Mouse (Mus musculus) heart, embryonic 10.5 days (tissue): Measurements from ENCODE around the gene Defb19. TPM values are rescaled to one million over a fixed set of nuclear protein-coding genes. Genes with fewer than 3 reads are reported as not detected.

Experiments
- DNase-seq: peaks from one replicate; pipeline ENCODE4 v3.0.0-alpha.2; 2017; ENCODE audit warnings: low spot score
- H3K27ac ChIP-seq: fragments of 300-500 bp; sonication (generic); 2 replicates; pipeline ENCODE4 v1.5.1; 2016; ENCODE audit warnings: mild to moderate bottlenecking
- H3K27me3 ChIP-seq: fragments of 300-500 bp; sonication (generic); 2 replicates; pipeline ENCODE4 v1.6.1; 2016; ENCODE audit warnings: mild to moderate bottlenecking; ENCODE audit not compliant: poor library complexity, insufficient read depth, severe bottlenecking
- H3K36me3 ChIP-seq: fragments of 300-500 bp; sonication (generic); 2 replicates; pipeline ENCODE4 v1.6.1; 2016; ENCODE audit warnings: mild to moderate bottlenecking, moderate library complexity
- H3K4me1 ChIP-seq: fragments of 300-500 bp; sonication (generic); 2 replicates; pipeline ENCODE4 v1.6.1; 2016; ENCODE audit warnings: mild to moderate bottlenecking
- H3K4me3 ChIP-seq: fragments of 300-500 bp; sonication (generic); 2 replicates; pipeline ENCODE4 v1.5.1; 2016; ENCODE audit warnings: mild to moderate bottlenecking, moderate library complexity
- H3K9me3 ChIP-seq: fragments of 300-500 bp; sonication (generic); 2 replicates; pipeline ENCODE4 v1.6.1; 2016; ENCODE audit warnings: mild to moderate bottlenecking, moderate library complexity
- WGBS: fragments of 180-500 bp; shearing (Covaris S2); methylation state at CpG from one replicate; pipeline ENCODE4 v1.1.7; 2016; 5-methylcytosine and 5-hydroxymethylcytosine counted together
- polyA plus RNA-seq: library from polyadenylated mRNA; unstranded; fragments of >200 nt; fragmentation: Nextera tagmentation; extraction: Ambion mirVana; gene quantifications from 2 replicates; pipeline ENCODE4 v1.2.1, GENCODE M21; 2016

Gene Defb19
- polyA plus RNA-seq, 1 experiment from 2014 or later: 0.40 TPM

- 82% methylated on average over 6 of the region's 6 CpGs for WGBS
- no peak for DNase-seq
- no peak overlapping the region for H3K4me3 ChIP-seq
Measured at GRCm38 (mm10) chr2:152570313-152570712, 9.8 kb downstream of the Defb19 start.

GRCm38 (mm10) chr2:152569881-152570280 lies 10.2 kb downstream of the Defb19 start:
- no peaks in the 10 kb centered on the region for H3K9me3 ChIP-seq
- peaks cover 5% of the 10 kb centered on the region; the same call in 1 of the 2 replicates for H3K27me3 ChIP-seq
- H3K36me3 ChIP-seq: no peaks in the 10 kb centered on the region
- no peak overlapping the region for H3K4me3 ChIP-seq
- H3K4me1 ChIP-seq: no peaks in the 10 kb centered on the region
- no peak for DNase-seq
- no peak overlapping the region for H3K27ac ChIP-seq
- WGBS: 69% methylated on average over 4 of the region's 4 CpGs

More at GRCm38 (mm10) chr2:152570313-152570712, 9.8 kb downstream of the Defb19 start:
- H3K4me1 ChIP-seq: no peaks in the 10 kb centered on the region
- no peaks in the 10 kb centered on the region for H3K9me3 ChIP-seq
- H3K36me3 ChIP-seq: no peaks in the 10 kb centered on the region
- no peak overlapping the region for H3K27ac ChIP-seq
- H3K27me3 ChIP-seq: peaks cover 5% of the 10 kb centered on the region; the same call in 1 of the 2 replicates

GRCm38 (mm10) chr2:152569038-152569437 lies 11.1 kb downstream of the Defb19 start, which contains the start of gene Gm17416:
Gene Gm17416 (plus strand): TSS chr2:152569338.
- Histone ChIP-seq H3K27me3 (peaks cover 5% of the 10 kb centered on the region; the same call in 1 of the 2 replicates), H3K9me3 (no peaks in the 10 kb centered on the region), H3K36me3 (no peaks in the 10 kb centered on the region), H3K27ac (no peak within 1 kb of the TSS), H3K4me3 (no peak within 1 kb of the TSS), H3K4me1 (no peaks in the 10 kb centered on the region)
- no peak for DNase-seq
- WGBS: 86% methylated on average over 5 of the region's 5 CpGs

- no peaks in the 10 kb centered on the region for H3K4me1 ChIP-seq
- H3K27me3 ChIP-seq: no peaks in the 10 kb centered on the region
- H3K9me3 ChIP-seq: no peaks in the 10 kb centered on the region
- H3K4me3 ChIP-seq: no peak overlapping the region
- no peaks in the 10 kb centered on the region for H3K36me3 ChIP-seq
- H3K27ac ChIP-seq: no peak overlapping the region
- no peak for DNase-seq
- WGBS: 85% methylated on average over 7 of the region's 7 CpGs
Measured at GRCm38 (mm10) chr2:152556655-152557054, 23.5 kb downstream of the Defb19 start.

GRCm38 (mm10) chr2:152553774-152554423 lies 26.2 kb downstream of the Defb19 start:
- no peak for DNase-seq
- WGBS: 13% methylated on average over 16 of the region's 16 CpGs
- H3K4me1 ChIP-seq: no peaks in the 10 kb centered on the region
- H3K4me3 ChIP-seq: no peak overlapping the region
- H3K9me3 ChIP-seq: no peaks in the 10 kb centered on the region
- H3K27me3 ChIP-seq: 0 out of 2 replicates have a peak, but pooled peaks cover 4% of the 10 kb centered on the region
- H3K27ac ChIP-seq: no peak overlapping the region
- no peaks in the 10 kb centered on the region for H3K36me3 ChIP-seq

GRCm38 (mm10) chr2:152548124-152548523 lies 32.0 kb downstream of the Defb19 start:
- no peaks in the 10 kb centered on the region for H3K4me1 ChIP-seq
- no peaks in the 10 kb centered on the region for H3K36me3 ChIP-seq
- H3K9me3 ChIP-seq: no peaks in the 10 kb centered on the region
- H3K27ac ChIP-seq: no peak overlapping the region
- WGBS: 80% methylated on average over 5 of the region's 5 CpGs
- no peak for DNase-seq
- no peak overlapping the region for H3K4me3 ChIP-seq
- 0 out of 2 replicates have a peak, but pooled peaks cover 4% of the 10 kb centered on the region for H3K27me3 ChIP-seq

GRCm38 (mm10) chr2:152544691-152545090 lies 35.4 kb downstream of the Defb19 start:
- no peaks in the 10 kb centered on the region for H3K4me1 ChIP-seq
- no peak for DNase-seq
- H3K4me3 ChIP-seq: no peak overlapping the region
- no peaks in the 10 kb centered on the region for H3K9me3 ChIP-seq
- no peaks in the 10 kb centered on the region for H3K27me3 ChIP-seq
- WGBS: 22% methylated on average over 4 of the region's 4 CpGs
- no peaks in the 10 kb centered on the region for H3K36me3 ChIP-seq
- H3K27ac ChIP-seq: no peak overlapping the region

- H3K36me3 ChIP-seq: no peaks in the 10 kb centered on the region
- no peaks in the 10 kb centered on the region for H3K9me3 ChIP-seq
- no peak overlapping the region for H3K27ac ChIP-seq
- no peaks in the 10 kb centered on the region for H3K27me3 ChIP-seq
- DNase-seq: no peak
- 72% methylated on average over 4 of the region's 4 CpGs for WGBS
- no peak overlapping the region for H3K4me3 ChIP-seq
- no peaks in the 10 kb centered on the region for H3K4me1 ChIP-seq
Measured at GRCm38 (mm10) chr2:152543478-152543877, 36.6 kb downstream of the Defb19 start.

GRCm38 (mm10) chr2:152542897-152543296 lies 37.2 kb downstream of the Defb19 start:
- no peaks in the 10 kb centered on the region for H3K36me3 ChIP-seq
- H3K4me3 ChIP-seq: no peak overlapping the region
- WGBS: 65% methylated on average over 2 of the region's 2 CpGs

GRCm38 (mm10) chr2:152541979-152542378 lies 38.1 kb downstream of the Defb19 start:
- Histone ChIP-seq H3K27ac (no peak overlapping the region), H3K9me3 (no peaks in the 10 kb centered on the region), H3K4me1 (no peaks in the 10 kb centered on the region), H3K36me3 (no peaks in the 10 kb centered on the region), H3K27me3 (0 out of 2 replicates have a peak, but pooled peaks cover 3% of the 10 kb centered on the region), H3K4me3 (no peak overlapping the region)
- WGBS: 86% methylated on average over 9 of the region's 9 CpGs
- no peak for DNase-seq

More at GRCm38 (mm10) chr2:152542897-152543296, 37.2 kb downstream of the Defb19 start:
- no peaks in the 10 kb centered on the region for H3K4me1 ChIP-seq
- DNase-seq: no peak
- no peaks in the 10 kb centered on the region for H3K27me3 ChIP-seq
- no peaks in the 10 kb centered on the region for H3K9me3 ChIP-seq
- no peak overlapping the region for H3K27ac ChIP-seq

GRCm38 (mm10) chr2:152539944-152540710 lies 40.0 kb downstream of the Defb19 start, which contains the start of gene Defb29:
Gene Defb29 (minus strand): TSS chr2:152540098.
- WGBS: 56% methylated on average over 13 of the region's 13 CpGs
- no peak within 1 kb of the TSS for H3K27ac ChIP-seq
- DNase-seq: no peak
- no peaks in the 10 kb centered on the region for H3K9me3 ChIP-seq
- no peaks in the 10 kb centered on the region for H3K4me1 ChIP-seq
- H3K4me3 ChIP-seq: no peak within 1 kb of the TSS
- H3K27me3 ChIP-seq: 0 out of 2 replicates have a peak, but pooled peaks cover 3% of the 10 kb centered on the region
- no peaks in the 10 kb centered on the region for H3K36me3 ChIP-seq
